Mouse (Mus musculus): Measurements from ENCODE around the gene Shisa7.

DNA sequence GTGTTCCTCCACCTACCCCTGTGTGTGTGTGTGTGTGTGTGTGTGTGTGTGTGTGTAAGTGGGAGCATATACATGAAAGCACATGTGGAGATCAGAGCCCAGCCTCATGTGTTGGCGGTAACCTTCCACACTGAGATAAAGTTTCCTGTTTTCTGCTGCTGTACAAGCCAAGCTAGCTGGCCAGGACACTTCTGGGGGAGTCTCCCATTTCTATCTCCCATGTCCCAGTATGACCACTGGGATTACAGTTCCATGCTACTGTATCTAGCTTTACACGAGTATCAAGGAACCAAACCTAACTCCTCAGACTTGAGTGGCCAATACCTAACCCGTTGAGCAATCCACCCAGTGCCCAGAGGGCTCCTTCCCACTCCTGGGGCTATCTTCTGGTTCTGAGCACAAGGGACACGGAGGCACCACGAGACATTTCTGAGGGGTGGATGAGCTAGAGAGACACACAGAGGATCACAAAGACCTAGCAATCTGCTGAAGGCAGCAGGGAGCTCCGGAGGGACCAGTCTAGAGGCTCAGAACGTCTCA lies 19.1 kb upstream of the Shisa7 start:
- TF ChIP-seq CTCF (IDR thresholded peaks at IDR 0.05; ENCODE audit: extremely low read depth, insufficient read depth, insufficient read length, insufficient replicate concordance) (no peak), POLR2A (IDR thresholded peaks at IDR 0.05; ENCODE audit: low read depth, low read length) (no peak)
